Mouse (Mus musculus): ENCODE results near the gene Ubash3a. TPM values are rescaled to one million over a fixed set of nuclear protein-coding genes. Genes with fewer than 3 reads are reported as not detected.

Ubash3a gene
- polyA plus RNA-seq, 1 experiment: not detected

DNA sequence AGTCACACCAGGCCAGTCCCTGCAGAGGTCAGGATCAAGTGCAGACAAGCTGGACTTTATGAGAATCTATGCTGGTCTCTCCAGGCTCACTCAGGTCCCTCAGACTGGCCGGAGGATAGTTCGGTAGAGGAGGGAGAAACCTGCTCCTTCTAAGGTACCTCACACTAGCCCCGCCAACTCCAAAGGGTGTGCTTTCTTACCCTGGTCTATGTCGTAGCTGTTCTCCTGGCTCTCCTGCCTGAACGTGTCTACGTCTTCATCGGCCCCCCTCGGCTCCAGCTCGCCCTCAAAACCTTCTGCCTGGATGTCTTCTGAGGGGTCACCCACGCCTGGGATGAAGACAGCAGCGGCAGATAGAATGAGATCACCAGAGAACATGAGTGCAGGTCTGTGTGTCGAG is 50.2 kb downstream of the Ubash3a start:
- no peaks in the 10 kb centered on the region for H3K4me1 ChIP-seq (ENCODE audit: control insufficient read depth, insufficient read depth, low read length)
- TF ChIP-seq CTCF (IDR thresholded peaks at IDR 0.05; ENCODE audit: borderline replicate concordance, insufficient read depth, low read length): no peak
- no peak overlapping the region for H3K4me3 ChIP-seq (ENCODE audit: insufficient read depth, low read length)
- H3K27ac ChIP-seq (ENCODE audit: insufficient read depth, low read length): no peak overlapping the region

DNA sequence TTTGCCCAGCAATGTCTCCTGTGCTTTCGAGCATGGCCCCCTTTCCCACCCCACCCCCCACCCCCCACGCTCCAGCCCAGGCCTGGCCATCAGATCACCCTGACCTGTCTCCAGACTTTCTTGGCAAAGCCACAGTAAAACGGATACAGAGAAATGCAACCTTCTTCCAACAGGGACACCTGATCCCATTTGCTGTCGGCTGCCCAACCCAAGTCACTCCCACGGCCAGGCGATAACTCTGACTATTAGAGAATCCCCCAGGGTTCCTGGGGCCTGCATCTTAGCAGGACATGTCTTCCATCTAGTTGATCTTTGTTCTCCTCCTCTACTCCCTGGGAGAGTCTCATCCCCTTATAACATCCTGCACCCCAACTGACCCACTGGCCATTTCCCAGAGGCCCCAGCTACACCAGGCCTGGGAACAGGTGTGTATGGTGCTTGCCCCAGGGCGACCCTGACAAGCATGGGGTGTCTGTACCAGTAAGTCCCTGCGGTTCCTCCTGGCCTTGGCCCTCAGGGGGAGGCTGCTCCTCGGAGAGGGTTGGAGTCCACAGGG is 50.7 kb downstream of the Ubash3a start:
- Histone ChIP-seq H3K4me1 (ENCODE audit: control insufficient read depth, insufficient read depth, low read length) (no peaks in the 10 kb centered on the region), H3K4me3 (ENCODE audit: insufficient read depth, low read length) (no peak overlapping the region), H3K27ac (ENCODE audit: insufficient read depth, low read length) (no peak overlapping the region)
- no peak for TF ChIP-seq POLR2A (IDR thresholded peaks at IDR 0.05; ENCODE audit: low read depth, low read length)
- TF ChIP-seq CTCF (IDR thresholded peaks at IDR 0.05; ENCODE audit: borderline replicate concordance, insufficient read depth, low read length): no peak

- H3K4me1 ChIP-seq (ENCODE audit: control insufficient read depth, insufficient read depth, low read length): no peaks in the 10 kb centered on the region
- no peak for TF ChIP-seq POLR2A (IDR thresholded peaks at IDR 0.05; ENCODE audit: low read depth, low read length)
- TF ChIP-seq CTCF (IDR thresholded peaks at IDR 0.05; ENCODE audit: borderline replicate concordance, insufficient read depth, low read length): no peak
- H3K4me3 ChIP-seq (ENCODE audit: insufficient read depth, low read length): no peak overlapping the region
- H3K27ac ChIP-seq (ENCODE audit: insufficient read depth, low read length): no peak overlapping the region
These were observed 51.5 kb downstream of the Ubash3a start for GRCm38 (mm10) chr17:31259145-31259544.

GRCm38 (mm10) chr17:31259825-31260224 is 52.2 kb downstream of the Ubash3a start:
- TF ChIP-seq POLR2A (IDR thresholded peaks at IDR 0.05; ENCODE audit: low read depth, low read length) (no peak), CTCF (IDR thresholded peaks at IDR 0.05; ENCODE audit: borderline replicate concordance, insufficient read depth, low read length) (no peak)
- Histone ChIP-seq H3K4me3 (ENCODE audit: insufficient read depth, low read length) (no peak overlapping the region), H3K4me1 (ENCODE audit: control insufficient read depth, insufficient read depth, low read length) (no peaks in the 10 kb centered on the region), H3K27ac (ENCODE audit: insufficient read depth, low read length) (no peak overlapping the region)

DNA sequence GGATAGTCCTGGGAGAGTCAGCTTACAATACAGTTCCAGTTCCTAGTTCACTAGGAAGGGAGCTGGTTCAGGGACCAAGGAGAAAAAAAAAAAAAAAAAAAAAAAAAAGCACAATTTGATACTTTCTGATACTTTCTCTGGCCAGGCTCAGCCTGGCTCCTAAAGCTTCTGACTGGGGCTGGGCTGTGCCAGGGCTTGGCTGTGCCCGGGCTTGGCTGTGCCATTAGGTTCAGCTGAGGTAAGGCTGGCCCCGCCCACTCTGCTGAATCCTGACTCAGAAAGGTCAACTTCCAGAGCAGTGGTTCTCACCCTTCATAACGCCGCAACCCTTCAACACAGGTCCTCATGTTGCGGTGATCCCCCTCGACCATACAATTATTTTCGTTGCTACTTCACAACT is 52.8 kb downstream of the Ubash3a start:
- no peak overlapping the region for H3K27ac ChIP-seq (ENCODE audit: insufficient read depth, low read length)
- no peak overlapping the region for H3K4me3 ChIP-seq (ENCODE audit: insufficient read depth, low read length)
- no peaks in the 10 kb centered on the region for H3K4me1 ChIP-seq (ENCODE audit: control insufficient read depth, insufficient read depth, low read length)
- TF ChIP-seq POLR2A (IDR thresholded peaks at IDR 0.05; ENCODE audit: low read depth, low read length): no peak
- TF ChIP-seq CTCF (IDR thresholded peaks at IDR 0.05; ENCODE audit: borderline replicate concordance, insufficient read depth, low read length): no peak

GRCm38 (mm10) chr17:31261352-31261751 is 53.7 kb downstream of the Ubash3a start:
- no peak overlapping the region for H3K4me3 ChIP-seq (ENCODE audit: insufficient read depth, low read length)
- TF ChIP-seq POLR2A (IDR thresholded peaks at IDR 0.05; ENCODE audit: low read depth, low read length) (no peak), CTCF (IDR thresholded peaks at IDR 0.05; ENCODE audit: borderline replicate concordance, insufficient read depth, low read length) (no peak)
- H3K27ac ChIP-seq (ENCODE audit: insufficient read depth, low read length): no peak overlapping the region
- H3K4me1 ChIP-seq (ENCODE audit: control insufficient read depth, insufficient read depth, low read length): no peaks in the 10 kb centered on the region

DNA sequence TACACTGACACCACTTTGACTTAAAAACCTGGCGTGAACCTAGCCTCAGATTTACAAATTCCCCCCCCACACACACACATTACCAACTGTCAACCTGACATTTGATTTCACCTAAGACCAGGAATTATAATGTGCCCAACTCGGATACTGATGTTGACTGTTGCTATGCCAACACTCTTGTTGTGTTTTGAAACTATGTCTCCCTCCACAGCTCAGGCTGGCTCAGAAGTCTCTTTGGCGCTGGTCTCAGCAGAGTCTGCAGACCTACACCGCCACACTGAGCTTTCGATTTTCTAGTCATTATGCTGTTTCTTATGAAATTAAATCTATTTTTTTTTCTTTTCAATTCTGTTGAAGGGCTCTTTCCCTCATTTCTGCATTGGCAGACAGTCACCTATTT is 55.0 kb downstream of the Ubash3a start:
- TF ChIP-seq CTCF (IDR thresholded peaks at IDR 0.05; ENCODE audit: borderline replicate concordance, insufficient read depth, low read length) (no peak), POLR2A (IDR thresholded peaks at IDR 0.05; ENCODE audit: low read depth, low read length) (no peak)
- no peak overlapping the region for H3K4me3 ChIP-seq (ENCODE audit: insufficient read depth, low read length)
- no peak overlapping the region for H3K27ac ChIP-seq (ENCODE audit: insufficient read depth, low read length)
- H3K4me1 ChIP-seq (ENCODE audit: control insufficient read depth, insufficient read depth, low read length): no peaks in the 10 kb centered on the region

GRCm38 (mm10) chr17:31263770-31264169 is 56.1 kb downstream of the Ubash3a start:
- Histone ChIP-seq H3K4me3 (ENCODE audit: insufficient read depth, low read length) (no peak overlapping the region), H3K27ac (ENCODE audit: insufficient read depth, low read length) (no peak overlapping the region)
- no peak for TF ChIP-seq CTCF (IDR thresholded peaks at IDR 0.05; ENCODE audit: borderline replicate concordance, insufficient read depth, low read length)

GRCm38 (mm10) chr17:31264372-31264771 is 56.7 kb downstream of the Ubash3a start:
- no peak overlapping the region for H3K27ac ChIP-seq (ENCODE audit: insufficient read depth, low read length)
- no peaks in the 10 kb centered on the region for H3K4me1 ChIP-seq (ENCODE audit: control insufficient read depth, insufficient read depth, low read length)
- TF ChIP-seq CTCF (IDR thresholded peaks at IDR 0.05; ENCODE audit: borderline replicate concordance, insufficient read depth, low read length): no peak
- no peak for TF ChIP-seq POLR2A (IDR thresholded peaks at IDR 0.05; ENCODE audit: low read depth, low read length)
- H3K4me3 ChIP-seq (ENCODE audit: insufficient read depth, low read length): no peak overlapping the region

More at GRCm38 (mm10) chr17:31263770-31264169, 56.1 kb downstream of the Ubash3a start:
- H3K4me1 ChIP-seq (ENCODE audit: control insufficient read depth, insufficient read depth, low read length): no peaks in the 10 kb centered on the region

DNA sequence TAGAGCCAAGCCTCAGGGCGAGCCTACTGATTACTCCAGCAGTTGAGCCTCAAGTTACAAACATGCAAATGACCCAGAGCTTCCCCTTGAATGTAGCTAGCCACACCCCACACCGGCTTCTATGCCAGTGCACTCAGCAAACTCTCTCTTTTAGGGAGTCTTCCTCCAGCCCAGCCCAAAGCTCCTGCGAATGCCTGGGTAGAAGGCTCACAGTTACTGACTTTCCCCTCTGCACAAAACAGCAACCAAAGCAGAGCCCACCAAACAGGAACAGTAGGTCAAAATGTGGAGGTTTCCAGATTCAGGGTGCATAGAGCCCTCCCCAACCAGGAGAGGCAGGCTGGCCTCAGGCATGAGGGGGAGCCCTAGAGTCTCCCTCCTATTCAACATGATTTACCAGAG is 57.5 kb downstream of the Ubash3a start:
- Histone ChIP-seq H3K4me1 (ENCODE audit: control insufficient read depth, insufficient read depth, low read length) (no peaks in the 10 kb centered on the region), H3K27ac (ENCODE audit: insufficient read depth, low read length) (no peak overlapping the region), H3K4me3 (ENCODE audit: insufficient read depth, low read length) (no peak overlapping the region)
- TF ChIP-seq CTCF (IDR thresholded peaks at IDR 0.05; ENCODE audit: borderline replicate concordance, insufficient read depth, low read length) (no peak), POLR2A (IDR thresholded peaks at IDR 0.05; ENCODE audit: low read depth, low read length) (no peak)

- Histone ChIP-seq H3K4me3 (ENCODE audit: insufficient read depth, low read length) (no peak overlapping the region), H3K4me1 (ENCODE audit: control insufficient read depth, insufficient read depth, low read length) (no peaks in the 10 kb centered on the region), H3K27ac (ENCODE audit: insufficient read depth, low read length) (no peak overlapping the region)
- TF ChIP-seq POLR2A (IDR thresholded peaks at IDR 0.05; ENCODE audit: low read depth, low read length) (no peak), CTCF (IDR thresholded peaks at IDR 0.05; ENCODE audit: borderline replicate concordance, insufficient read depth, low read length) (no peak)
These were observed 58.2 kb downstream of the Ubash3a start for GRCm38 (mm10) chr17:31265831-31266230.

Data from embryonic fibroblast, embryonic 13.5 days (primary cell).